In the genomic region with DNA sequence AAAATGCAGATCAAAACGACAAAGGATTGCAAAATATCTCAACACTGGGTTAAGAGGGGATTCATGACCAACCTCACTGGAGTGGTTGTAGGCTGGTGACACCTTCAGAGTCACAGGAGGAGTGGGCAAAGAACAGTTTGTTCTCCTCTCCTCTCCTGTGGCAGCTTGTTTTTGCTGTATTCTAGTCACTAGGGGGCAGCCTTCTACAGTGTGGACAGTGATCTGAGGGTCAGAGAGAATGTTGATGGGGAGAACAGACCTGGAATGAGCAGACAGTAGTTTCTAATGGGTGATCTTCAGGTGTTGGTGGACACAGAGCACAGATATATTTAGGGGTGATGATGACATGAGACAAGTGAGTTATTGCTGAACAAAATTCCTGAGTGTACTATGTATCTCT, we compare ENCODE assay signal across 9 mouse cellular contexts. TPM values are rescaled to one million over a fixed set of nuclear protein-coding genes. Genes with fewer than 3 reads are reported as not detected.
DNase-seq lines count a peak whose midpoint lies in the region; ATAC-seq and TF ChIP-seq lines count a peak whose summit lies in the region.
"Had no signal": no experiment of that assay in that cellular context is flagged by ENCODE, and none has a peak within 500 bp of the region (broad histone marks: within the 10 kb centered on the region; RNA-seq: fewer than 3 reads in every experiment).

No protein-coding gene starts in this region.

- ATAC-seq in hindbrain, embryonic 11.5 days (ENCODE audit: low FRiP score), result peak; percentile 45; the same call in 1 of the 2 replicates
- no peak for ATAC-seq in hindbrain, embryonic 13.5 days (ENCODE audit: low FRiP score)
- ATAC-seq in megakaryocyte-erythroid progenitor cell, adult 5-6 weeks (replicated peaks; ENCODE audit: low FRiP score, low TSS enrichment, poor library complexity, severe bottlenecking), result peak; percentile 48; the same call in 1 of the 2 replicates
- no peak for ATAC-seq in heart, embryonic 12.5 days (ENCODE audit: insufficient number of reproducible peaks, low FRiP score)

- no peak overlapping the region for H3K27ac ChIP-seq in hindbrain, embryonic 11.5 days (ENCODE audit: low read depth, low read length)
- no peak overlapping the region for H3K27ac ChIP-seq in hindbrain, embryonic 13.5 days
- H3K27ac ChIP-seq in heart, embryonic 12.5 days (ENCODE audit: poor library complexity, severe bottlenecking), result no peak overlapping the region

- no peak for TF ChIP-seq POLR2A in brain, embryonic 14.5 days (IDR thresholded peaks at IDR 0.05; ENCODE audit: borderline replicate concordance, extremely low read depth, insufficient read depth, insufficient read length, poor library complexity, severe bottlenecking)

- no peak overlapping the region for H3K4me2 ChIP-seq in hindbrain, embryonic 11.5 days (replicated peaks; ENCODE audit: low read depth, low read length)
- H3K4me2 ChIP-seq in hindbrain, embryonic 13.5 days, result no peak overlapping the region
- H3K4me2 ChIP-seq in heart, embryonic 12.5 days, result no peak overlapping the region

- H3K9me3 ChIP-seq in hindbrain, embryonic 11.5 days (ENCODE audit: control insufficient read depth, low read length), result no peaks in the 10 kb centered on the region
- H3K9me3 ChIP-seq in hindbrain, embryonic 13.5 days, result no peaks in the 10 kb centered on the region
- H3K9me3 ChIP-seq in heart, embryonic 12.5 days (replicated peaks), result no peaks in the 10 kb centered on the region

- H3K27me3 ChIP-seq in hindbrain, embryonic 11.5 days (ENCODE audit: control insufficient read depth, insufficient read depth, low read length), result no peaks in the 10 kb centered on the region
- H3K27me3 ChIP-seq in hindbrain, embryonic 13.5 days, result no peaks in the 10 kb centered on the region
- H3K27me3 ChIP-seq in heart, embryonic 12.5 days (replicated peaks), result no peaks in the 10 kb centered on the region

- H3K36me3 ChIP-seq in hindbrain, embryonic 11.5 days (ENCODE audit: control insufficient read depth, insufficient read depth, low read length), result no peaks in the 10 kb centered on the region
- no peaks in the 10 kb centered on the region for H3K36me3 ChIP-seq in hindbrain, embryonic 13.5 days
- H3K36me3 ChIP-seq in heart, embryonic 12.5 days, result no peaks in the 10 kb centered on the region

- no peak overlapping the region for H3K4me3 ChIP-seq in hindbrain, embryonic 11.5 days (ENCODE audit: low read depth, low read length)
- H3K4me3 ChIP-seq in hindbrain, embryonic 13.5 days, result no peak overlapping the region
- no peak overlapping the region for H3K4me3 ChIP-seq in heart, embryonic 12.5 days

- peak; percentile 63 for TF ChIP-seq CTCF in brain, embryonic 14.5 days (IDR thresholded peaks at IDR 0.05; ENCODE audit: borderline replicate concordance, extremely low read depth, insufficient read depth, insufficient read length)

- H3K4me1 ChIP-seq in hindbrain, embryonic 11.5 days (replicated peaks; ENCODE audit: control insufficient read depth, insufficient read depth, low read length), result no peaks in the 10 kb centered on the region
- no peaks in the 10 kb centered on the region for H3K4me1 ChIP-seq in hindbrain, embryonic 13.5 days (replicated peaks)
- H3K4me1 ChIP-seq in heart, embryonic 12.5 days (replicated peaks), result no peaks in the 10 kb centered on the region

- DNase-seq in hindbrain, embryonic 11.5 days (ENCODE audit: low spot score), result peak; percentile 56
- DNase-seq in ES-CJ7 (ENCODE audit: low read depth, low spot score), result peak; percentile 64
- peak; percentile 51 for DNase-seq in brain, embryonic 14.5 days (ENCODE audit: low read depth)
- DNase-seq in kidney, adult 9 months, result peak; percentile 60
- no peak for DNase-seq in ovary, adult 18-20 months (ENCODE audit: low spot score)

- WGBS in hindbrain, embryonic 11.5 days, result 3% methylated on average over 1 of the region's 1 CpGs
- 3% methylated on average over 1 of the region's 1 CpGs for WGBS in hindbrain, embryonic 13.5 days
- WGBS in heart, embryonic 12.5 days, result 0% methylated on average over 1 of the region's 1 CpGs

- no peak overlapping the region for H3K9ac ChIP-seq in hindbrain, embryonic 11.5 days (ENCODE audit: low read depth, low read length)
- H3K9ac ChIP-seq in hindbrain, embryonic 13.5 days, result no peak overlapping the region
- no peak overlapping the region for H3K9ac ChIP-seq in heart, embryonic 12.5 days

RNA-seq across cellular contexts. Expression of a gene that starts 15.8 kb away (rescaled TPM):
- 7.3 and 7.4 TPM in 2 replicates for polyA plus RNA-seq in hindbrain, embryonic 11.5 days (2014; fragmentation: Nextera tagmentation; extraction: Ambion mirVana)
- 16.6 and 18.1 TPM in 2 replicates for polyA plus RNA-seq in hindbrain, embryonic 13.5 days (2015; fragmentation: Nextera tagmentation; extraction: Ambion mirVana)
- polyA plus RNA-seq in brain, embryonic 14.5 days (2012; rRNA removed), result 23.7 and 26.9 TPM in 2 replicates
- total RNA-seq in megakaryocyte-erythroid progenitor cell, adult 5-6 weeks (2014; fragmentation: Nextera tagmentation), result 3.7 and 4.4 TPM in 2 replicates
- 2.9 and 6.8 TPM in 2 replicates for total RNA-seq in megakaryocyte-erythroid progenitor cell, adult 5-6 weeks (2017)
- polyA plus RNA-seq in heart, embryonic 12.5 days (2016; fragmentation: Nextera tagmentation; extraction: Ambion mirVana), result 3.9 and 4.0 TPM in 2 replicates

RNA-seq across cellular contexts. Expression of a gene that starts 49.6 kb away (rescaled TPM):
- not detected in 2 replicates for polyA plus RNA-seq in hindbrain, embryonic 11.5 days (2014; fragmentation: Nextera tagmentation; extraction: Ambion mirVana)
- polyA plus RNA-seq in hindbrain, embryonic 13.5 days (2015; fragmentation: Nextera tagmentation; extraction: Ambion mirVana), result not detected in 2 replicates
- polyA plus RNA-seq in brain, embryonic 14.5 days (2012; rRNA removed), result not detected in 2 replicates
- total RNA-seq in megakaryocyte-erythroid progenitor cell, adult 5-6 weeks (2014; fragmentation: Nextera tagmentation), result not detected in 2 replicates
- total RNA-seq in megakaryocyte-erythroid progenitor cell, adult 5-6 weeks (2017), result not detected in 2 replicates
- not detected in 2 replicates for polyA plus RNA-seq in heart, embryonic 12.5 days (2016; fragmentation: Nextera tagmentation; extraction: Ambion mirVana)
- total RNA-seq: layer of hippocampus, postnatal 14 days had no signal

Comparison
In these comparisons a context has a peak if more than half of its experiments do, and no peak if none do; other contexts are left out.
1. ATAC-seq: peak in hindbrain, embryonic 11.5 days (single experiment) and megakaryocyte-erythroid progenitor cell, adult 5-6 weeks (single experiment); none in hindbrain, embryonic 13.5 days (single experiment) and heart, embryonic 12.5 days (single experiment).